14 mouse cellular contexts compared by ENCODE assay signal in the genomic region with DNA sequence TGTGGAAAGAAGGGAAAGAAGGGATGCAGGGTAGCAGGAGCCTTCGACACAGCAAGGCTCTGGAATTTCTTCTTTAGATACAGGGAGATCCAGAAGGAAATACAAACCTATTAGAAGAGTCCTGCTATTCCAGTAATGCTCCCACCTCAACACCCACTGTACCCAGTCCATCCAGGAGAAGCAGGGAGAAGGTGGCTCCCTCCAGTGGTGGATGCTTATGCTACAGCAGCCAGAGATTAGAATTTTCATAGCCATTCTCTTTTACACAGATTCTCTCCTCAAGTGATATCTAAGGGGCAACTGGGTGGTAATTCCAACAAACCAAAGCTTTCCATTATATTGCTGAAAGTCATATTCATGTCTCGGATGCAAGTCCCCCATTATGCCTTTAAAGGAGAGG.
A peak's percentile ranks its signal among the peaks of the same experiment; 100 is the strongest.
DNase-seq lines count a peak whose midpoint lies in the region; ATAC-seq and TF ChIP-seq lines count a peak whose summit lies in the region.
"Had no signal": no experiment of that assay in that cellular context is flagged by ENCODE, and none has a peak within 500 bp of the region (broad histone marks: within the 10 kb centered on the region; RNA-seq: fewer than 3 reads in every experiment).

No protein-coding gene starts in this region.

- no peak overlapping the region for H3K4me2 ChIP-seq in forebrain, postnatal 0 days (ENCODE audit: low read depth)
- H3K4me2 ChIP-seq in forebrain, embryonic 15.5 days (replicated peaks): no peak overlapping the region
- H3K4me2 ChIP-seq: hindbrain, embryonic 12.5 days had no signal

- ATAC-seq in forebrain, postnatal 0 days: no peak
- ATAC-seq in forebrain, embryonic 15.5 days (replicated peaks): no peak

- no peaks in the 10 kb centered on the region for H3K27me3 ChIP-seq in forebrain, postnatal 0 days (ENCODE audit: insufficient read depth, low read length)
- no peaks in the 10 kb centered on the region for H3K27me3 ChIP-seq in forebrain, embryonic 15.5 days
- H3K27me3 ChIP-seq: hindbrain, embryonic 12.5 days had no signal

- no peak overlapping the region for H3K9ac ChIP-seq in forebrain, postnatal 0 days
- no peak overlapping the region for H3K9ac ChIP-seq in forebrain, embryonic 15.5 days (replicated peaks)
- H3K9ac ChIP-seq: hindbrain, embryonic 12.5 days had no signal

- 94% methylated on average over 2 of the region's 2 CpGs for WGBS in forebrain, postnatal 0 days
- WGBS in forebrain, embryonic 15.5 days: 92% methylated on average over 2 of the region's 2 CpGs

- DNase-seq in forebrain, postnatal 0 days: no peak
- no peak for DNase-seq in left cerebral cortex, adult 2 months (ENCODE audit: extremely low spot score in 1 of 2, low spot score in 2 of 2)
- DNase-seq in left cerebral cortex, postnatal 4 days: no peak
- DNase-seq in right cerebral cortex, postnatal 14 days: peak; percentile 33
- DNase-seq in right cerebral cortex, adult 18-20 months: no peak
- no peak for DNase-seq in urinary bladder, adult 2 months (ENCODE audit: low spot score)
- DNase-seq: B cell, adult 2 months; cerebellum, adult 8-10 months; gastrocnemius, postnatal 25 days; kidney, adult 8-10 months; thymus, postnatal 14 days had no signal

- H3K36me3 ChIP-seq in forebrain, postnatal 0 days (ENCODE audit: insufficient read depth): no peaks in the 10 kb centered on the region
- H3K36me3 ChIP-seq in forebrain, embryonic 15.5 days: no peaks in the 10 kb centered on the region
- H3K36me3 ChIP-seq: hindbrain, embryonic 12.5 days had no signal

- no peak overlapping the region for H3K27ac ChIP-seq in forebrain, postnatal 0 days (ENCODE audit: low read depth, low read length)
- no peak overlapping the region for H3K27ac ChIP-seq in forebrain, embryonic 15.5 days (replicated peaks)
- H3K27ac ChIP-seq in left cerebral cortex, adult 2 months: no peak overlapping the region
- H3K27ac ChIP-seq: hindbrain, embryonic 12.5 days had no signal

- TF ChIP-seq CTCF in forebrain, postnatal 0 days (IDR thresholded peaks at IDR 0.05; ENCODE audit: low read depth): peak; percentile 40
- TF ChIP-seq CTCF in left cerebral cortex, adult 2 months (IDR thresholded peaks at IDR 0.05): peak; percentile 50

- H3K4me3 ChIP-seq in forebrain, postnatal 0 days (ENCODE audit: low read depth, low read length): no peak overlapping the region
- H3K4me3 ChIP-seq in forebrain, embryonic 15.5 days: no peak overlapping the region
- H3K4me3 ChIP-seq in left cerebral cortex, adult 2 months: no peak overlapping the region
- H3K4me3 ChIP-seq: erythroblast, embryonic 14.5 days; hindbrain, embryonic 12.5 days had no signal

- intact Hi-C loops in left cerebral cortex, adult 2 months (cut with DNase I): loop anchor here (10.0 kb wide), 2 partner anchors 211 to 331 kb away; no protein-coding TSS in a partner anchor
- intact Hi-C loops in left cerebral cortex, postnatal 4 days (cut with DNase I): loop anchor here (10.0 kb wide), 1 partner anchor 571 kb away; no protein-coding TSS in a partner anchor

- H3K4me1 ChIP-seq in forebrain, postnatal 0 days (ENCODE audit: insufficient read depth): peaks cover 6% of the 10 kb centered on the region
- H3K4me1 ChIP-seq in forebrain, embryonic 15.5 days: peaks cover 31% of the 10 kb centered on the region
- H3K4me1 ChIP-seq: hindbrain, embryonic 12.5 days had no signal

- no peaks in the 10 kb centered on the region for H3K9me3 ChIP-seq in forebrain, postnatal 0 days (ENCODE audit: low read length)
- H3K9me3 ChIP-seq in forebrain, embryonic 15.5 days: no peaks in the 10 kb centered on the region
- H3K9me3 ChIP-seq: hindbrain, embryonic 12.5 days had no signal
